In the genomic region with DNA sequence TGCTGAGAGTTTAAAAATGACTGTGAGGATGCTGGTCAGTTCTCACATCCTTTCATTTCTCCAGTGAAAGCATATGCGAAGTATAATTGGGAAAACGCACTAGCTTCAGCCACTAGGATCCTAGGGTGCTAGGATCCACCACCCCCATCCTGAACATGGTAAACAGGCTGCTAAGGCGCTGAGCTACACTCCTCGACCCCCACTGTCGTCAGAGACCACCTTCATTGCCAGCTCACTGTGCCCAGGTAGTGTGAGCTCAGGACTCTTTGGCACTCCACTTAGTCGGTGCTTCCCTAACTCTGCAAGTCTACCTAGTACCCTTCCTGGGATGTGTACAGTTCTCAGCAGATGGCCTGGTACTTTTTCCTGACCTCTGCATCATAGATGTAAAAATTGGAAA, we compare ENCODE assay signal across 27 mouse cellular contexts. TPM values are rescaled to one million over a fixed set of nuclear protein-coding genes. Genes with fewer than 3 reads are reported as not detected.
DNase-seq lines count a peak whose midpoint lies in the region; ATAC-seq lines count a peak whose summit lies in the region.
"Had no signal": no experiment of that assay in that cellular context is flagged by ENCODE, and none has a peak within 500 bp of the region (broad histone marks: within the 10 kb centered on the region; RNA-seq: fewer than 3 reads in every experiment).

No protein-coding gene starts in this region.

- H3K36me3 ChIP-seq in lung, embryonic 16.5 days (ENCODE audit: control insufficient read depth, insufficient read depth, low read length) = peaks cover 2% of the 10 kb centered on the region; the same call in 1 of the 2 replicates
- peaks cover 34% of the 10 kb centered on the region for H3K36me3 ChIP-seq in limb, embryonic 10.5 days
- no peaks in the 10 kb centered on the region for H3K36me3 ChIP-seq in forebrain, embryonic 13.5 days (ENCODE audit: poor library complexity, severe bottlenecking)
- H3K36me3 ChIP-seq: forebrain, embryonic 15.5 days; heart, embryonic 15.5 days; liver, embryonic 13.5 days; midbrain, embryonic 12.5 days had no signal

- H3K4me1 ChIP-seq in lung, embryonic 16.5 days (replicated peaks; ENCODE audit: control insufficient read depth, insufficient read depth, low read length) = peaks cover 33% of the 10 kb centered on the region
- H3K4me1 ChIP-seq in limb, embryonic 10.5 days = peaks cover 93% of the 10 kb centered on the region
- peaks cover 12% of the 10 kb centered on the region for H3K4me1 ChIP-seq in forebrain, embryonic 13.5 days

- H3K9me3 ChIP-seq in lung, embryonic 16.5 days (ENCODE audit: control insufficient read depth, low read length) = no peaks in the 10 kb centered on the region
- no peaks in the 10 kb centered on the region for H3K9me3 ChIP-seq in limb, embryonic 10.5 days (replicated peaks)
- no peaks in the 10 kb centered on the region for H3K9me3 ChIP-seq in forebrain, embryonic 13.5 days (replicated peaks)
- H3K9me3 ChIP-seq: forebrain, embryonic 15.5 days; heart, embryonic 15.5 days; liver, embryonic 13.5 days; midbrain, embryonic 12.5 days had no signal

- H3K9ac ChIP-seq in lung, embryonic 16.5 days (ENCODE audit: low read length) = peak overlapping the region; percentile 87
- no peak overlapping the region for H3K9ac ChIP-seq in forebrain, embryonic 13.5 days
- H3K9ac ChIP-seq: forebrain, embryonic 15.5 days; heart, embryonic 15.5 days; liver, embryonic 13.5 days; midbrain, embryonic 12.5 days had no signal

- WGBS in lung, embryonic 16.5 days = 2% methylated on average over 6 of the region's 6 CpGs
- WGBS in limb, embryonic 10.5 days = 2% methylated on average over 6 of the region's 6 CpGs
- WGBS in forebrain, embryonic 13.5 days = under 1% methylated on average over 6 of the region's 6 CpGs

- peak overlapping the region; percentile 63 for H3K4me3 ChIP-seq in lung, embryonic 16.5 days (ENCODE audit: low read length)
- H3K4me3 ChIP-seq in limb, embryonic 10.5 days = peak overlapping the region; percentile 63
- H3K4me3 ChIP-seq in forebrain, embryonic 13.5 days = no peak overlapping the region
- H3K4me3 ChIP-seq: forebrain, embryonic 15.5 days; heart, embryonic 15.5 days; liver, embryonic 13.5 days; midbrain, embryonic 12.5 days had no signal

- DNase-seq in embryo, embryonic 11 days = peak; percentile 19
- no peak for DNase-seq in embryo, embryonic 9.5 days (ENCODE audit: extremely low spot score)
- DNase-seq in lung, postnatal 10 days = no peak
- no peak for DNase-seq in limb, embryonic 10.5 days (ENCODE audit: low spot score)
- DNase-seq in mesoderm, embryonic 11.5 days (ENCODE audit: low read depth, low spot score) = peak; percentile 12
- DNase-seq: adrenal gland, postnatal 36 days; cerebellum, adult 11 months; cerebellum, adult 9-11 months; heart, postnatal 36 days; kidney, postnatal 36 days; liver, embryonic 13.5 days; thymus, adult 18-20 months; thymus, postnatal 36 days had no signal

- H3K27me3 ChIP-seq in lung, embryonic 16.5 days (ENCODE audit: control insufficient read depth, insufficient read depth, low read depth, low read length) = peaks cover 48% of the 10 kb centered on the region
- peaks cover 99% of the 10 kb centered on the region for H3K27me3 ChIP-seq in limb, embryonic 10.5 days (ENCODE audit: low read depth, poor library complexity, severe bottlenecking)
- peaks cover 98% of the 10 kb centered on the region for H3K27me3 ChIP-seq in forebrain, embryonic 13.5 days

- peak overlapping the region; percentile 69 for H3K4me2 ChIP-seq in lung, embryonic 16.5 days (ENCODE audit: low read depth, low read length)
- no peak overlapping the region for H3K4me2 ChIP-seq in forebrain, embryonic 13.5 days
- H3K4me2 ChIP-seq: forebrain, embryonic 15.5 days; heart, embryonic 15.5 days; liver, embryonic 13.5 days; midbrain, embryonic 12.5 days had no signal

- peak overlapping the region; percentile 92 for H3K27ac ChIP-seq in lung, embryonic 16.5 days (ENCODE audit: low read length)
- H3K27ac ChIP-seq in limb, embryonic 10.5 days = peak overlapping the region; percentile 97
- no peak overlapping the region for H3K27ac ChIP-seq in forebrain, embryonic 13.5 days
- H3K27ac ChIP-seq: forebrain, embryonic 15.5 days; heart, embryonic 15.5 days; hindbrain, postnatal 0 days; liver, embryonic 13.5 days; macrophage; midbrain, embryonic 12.5 days had no signal

- ATAC-seq in lung, embryonic 16.5 days (ENCODE audit: low read depth) = no peak
- ATAC-seq in forebrain, embryonic 13.5 days = no peak
- ATAC-seq: forebrain, embryonic 15.5 days; hindbrain, postnatal 0 days; intestine, embryonic 16.5 days had no signal

RNA-seq across cellular contexts. Expression of a gene that starts 6.5 kb away (rescaled TPM):
- 61.4 and 70.5 TPM in 2 replicates for polyA plus RNA-seq in lung, embryonic 16.5 days (2015; fragmentation: Nextera tagmentation; extraction: Ambion mirVana)
- polyA plus RNA-seq in limb, embryonic 10.5 days (2016; fragmentation: Nextera tagmentation; extraction: Ambion mirVana) = 23.5 and 49.0 TPM in 2 replicates
- polyA plus RNA-seq in forebrain, embryonic 13.5 days (2015; fragmentation: Nextera tagmentation; extraction: Ambion mirVana) = 0.06 and 0.26 TPM in 2 replicates
- polyA plus RNA-seq: intestine, embryonic 16.5 days; kidney, embryonic 14.5 days; macrophage had no signal

RNA-seq across cellular contexts. Expression of a gene that starts 42.6 kb away (rescaled TPM):
- not detected in 2 replicates for polyA plus RNA-seq in lung, embryonic 16.5 days (2015; fragmentation: Nextera tagmentation; extraction: Ambion mirVana)
- polyA plus RNA-seq in limb, embryonic 10.5 days (2016; fragmentation: Nextera tagmentation; extraction: Ambion mirVana) = not detected in 2 replicates
- polyA plus RNA-seq in forebrain, embryonic 13.5 days (2015; fragmentation: Nextera tagmentation; extraction: Ambion mirVana) = not detected in 2 replicates
- polyA plus RNA-seq: embryonic facial prominence, embryonic 14.5 days; forebrain, embryonic 15.5 days; gonadal fat pad, adult 2 months; heart, embryonic 15.5 days; hindbrain, postnatal 0 days; intestine, embryonic 16.5 days; kidney, embryonic 14.5 days; liver, embryonic 13.5 days; macrophage; midbrain, embryonic 12.5 days; neural tube, embryonic 11.5 days; small intestine, adult 2 months; stomach, embryonic 16.5 days had no signal

Comparison
In these comparisons a context has a peak if more than half of its experiments do, and no peak if none do; other contexts are left out.
1. DNase-seq: peak in embryo, embryonic 11 days (single experiment) and mesoderm, embryonic 11.5 days (single experiment); none in embryo, embryonic 9.5 days (single experiment), lung, postnatal 10 days (single experiment) and limb, embryonic 10.5 days (single experiment).
2. RNA of a gene that starts 6.5 kb away (polyA plus RNA-seq): 61.4 to 70.5 TPM in lung, embryonic 16.5 days and 23.5 to 49.0 TPM in limb, embryonic 10.5 days; 0.06 to 0.26 TPM in forebrain, embryonic 13.5 days; every median in the first group is over 10 times any median in the second.